Mouse (Mus musculus) neural tube, embryonic 15.5 days (tissue): ENCODE data around the gene Evx1. TPM values are rescaled to one million over a fixed set of nuclear protein-coding genes. Genes with fewer than 3 reads are reported as not detected.

Source experiments
- ATAC-seq: fragments of 200-750 bp; cut with Nextera tagmentation; 2 replicates; pipeline ENCODE4 v1.8.0; 2017; ENCODE audit warnings: mild to moderate bottlenecking, moderate TSS enrichment, moderate library complexity; ENCODE audit not compliant: low FRiP score
- H3K27ac ChIP-seq: fragments of 300-500 bp; sonication (generic); replicated peaks from 2 replicates; pipeline ENCODE4 v1.5.1; 2015; ENCODE audit warnings: mild to moderate bottlenecking, inconsistent platforms
- H3K27me3 ChIP-seq: fragments of 300-500 bp; sonication (generic); replicated peaks from 2 replicates; pipeline ENCODE4 v1.6.1; 2015; ENCODE audit warnings: inconsistent platforms
- H3K36me3 ChIP-seq: fragments of 300-500 bp; sonication (generic); 2 replicates; pipeline ENCODE4 v1.6.1; 2015; ENCODE audit warnings: inconsistent platforms
- H3K4me1 ChIP-seq: fragments of 300-500 bp; sonication (generic); 2 replicates; pipeline ENCODE4 v1.6.1; 2015; ENCODE audit warnings: inconsistent platforms
- H3K4me2 ChIP-seq: fragments of 300-500 bp; sonication (generic); 2 replicates; pipeline ENCODE4 v1.6.1; 2015; ENCODE audit warnings: inconsistent platforms, mild to moderate bottlenecking, moderate library complexity
- H3K4me3 ChIP-seq: fragments of 300-500 bp; sonication (generic); replicated peaks from 2 replicates; pipeline ENCODE4 v1.5.1; 2015; ENCODE audit warnings: mild to moderate bottlenecking, inconsistent platforms
- H3K9ac ChIP-seq: fragments of 300-500 bp; sonication (generic); replicated peaks from 2 replicates; pipeline ENCODE4 v1.6.1; 2015; ENCODE audit warnings: mild to moderate bottlenecking, inconsistent platforms
- H3K9me3 ChIP-seq: fragments of 300-500 bp; sonication (generic); replicated peaks from 2 replicates; pipeline ENCODE4 v1.6.1; 2016; ENCODE audit warnings: inconsistent platforms
- WGBS: fragments of 180-500 bp; shearing (Covaris S2); methylation state at CpG from one replicate; pipeline ENCODE4 v1.1.7; 2015; ENCODE audit warnings: mixed read lengths; 5-methylcytosine and 5-hydroxymethylcytosine counted together
- polyA plus RNA-seq: library from polyadenylated mRNA; unstranded; fragments of >200 nt; fragmentation: Nextera tagmentation; extraction: Ambion mirVana; gene quantifications from 2 replicates; pipeline ENCODE4 v1.2.1, GENCODE M21; 2015

Evx1 gene
- polyA plus RNA-seq, 1 experiment from 2014 or later, result 1.9 TPM

DNA sequence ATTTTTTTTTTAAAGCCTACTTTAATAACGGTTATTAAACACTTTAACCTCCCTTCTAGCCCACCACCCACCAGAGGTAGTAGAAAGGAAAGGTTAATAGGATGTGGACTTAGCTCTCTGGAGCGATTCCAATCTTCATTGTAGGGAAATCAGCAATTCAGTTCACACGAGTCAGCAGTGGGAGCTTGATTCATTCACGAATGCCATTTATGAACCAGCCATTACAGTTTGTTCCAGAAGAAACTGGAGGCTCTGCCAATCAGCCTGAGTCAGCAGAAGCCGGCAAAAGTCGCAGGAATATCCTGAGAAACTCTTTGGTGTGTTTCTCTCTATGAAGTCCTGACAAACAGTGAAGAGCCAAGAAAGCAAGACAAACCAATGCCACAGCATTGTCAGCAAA lies 18.7 kb upstream of the Evx1 start:
- no peaks in the 10 kb centered on the region for H3K36me3 ChIP-seq
- no peak overlapping the region for H3K4me2 ChIP-seq
- peaks cover 70% of the 10 kb centered on the region for H3K27me3 ChIP-seq
- 69% methylated on average over 6 of the region's 6 CpGs for WGBS
- H3K27ac ChIP-seq, result no peak overlapping the region
- H3K9me3 ChIP-seq, result no peaks in the 10 kb centered on the region
- no peak overlapping the region for H3K9ac ChIP-seq
- peaks cover 7% of the 10 kb centered on the region for H3K4me1 ChIP-seq
- no peak for ATAC-seq
- H3K4me3 ChIP-seq, result no peak overlapping the region

DNA sequence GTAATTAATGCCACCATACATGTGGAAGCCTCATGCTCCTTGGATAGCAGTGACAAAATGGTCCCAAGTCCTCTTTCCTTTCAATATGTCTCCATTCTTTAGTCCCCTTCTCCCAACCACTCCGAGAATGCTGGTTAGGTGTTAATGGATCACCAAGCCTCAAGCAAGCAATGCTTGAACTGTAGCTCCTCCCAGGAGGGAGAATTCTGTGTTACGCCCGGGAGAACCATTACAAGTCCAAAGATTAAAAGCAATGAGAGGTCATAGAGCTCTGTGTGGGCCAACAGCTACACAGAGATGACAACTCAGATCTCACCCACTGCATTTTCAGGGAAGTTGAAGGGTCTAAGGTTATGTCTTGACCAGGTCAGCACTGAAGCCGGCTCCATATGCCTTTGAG lies 14.8 kb upstream of the Evx1 start:
- Histone ChIP-seq H3K36me3 (no peaks in the 10 kb centered on the region), H3K27me3 (peaks cover 58% of the 10 kb centered on the region), H3K4me2 (no peak overlapping the region), H3K9ac (no peak overlapping the region), H3K27ac (no peak overlapping the region), H3K4me3 (no peak overlapping the region), H3K4me1 (no peaks in the 10 kb centered on the region), H3K9me3 (no peaks in the 10 kb centered on the region)
- no peak for ATAC-seq
- WGBS, result 89% methylated on average over 4 of the region's 4 CpGs

DNA sequence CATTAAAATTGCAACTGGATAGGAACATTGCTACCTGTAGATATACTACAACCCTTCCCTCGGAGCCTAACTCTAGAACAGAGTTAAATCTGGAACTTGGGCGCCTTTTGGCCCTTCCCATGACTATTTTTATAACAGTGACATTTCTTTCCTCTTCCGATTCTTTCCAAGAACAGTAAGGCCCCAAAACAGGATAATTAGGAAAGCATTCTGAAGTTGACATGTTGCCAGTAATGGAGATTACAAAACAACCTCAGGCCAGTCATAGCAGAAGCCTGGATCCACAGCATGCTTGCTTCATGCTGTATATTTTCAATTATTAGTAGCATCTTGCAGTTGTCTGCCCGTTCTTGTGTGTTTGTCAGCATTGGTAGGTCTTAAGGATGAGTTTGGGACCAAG lies 12.5 kb upstream of the Evx1 start:
- Histone ChIP-seq H3K36me3 (no peaks in the 10 kb centered on the region), H3K4me1 (peaks cover 3% of the 10 kb centered on the region), H3K9ac (no peak overlapping the region), H3K4me3 (no peak overlapping the region), H3K27ac (no peak overlapping the region), H3K9me3 (no peaks in the 10 kb centered on the region), H3K4me2 (no peak overlapping the region), H3K27me3 (peaks cover 58% of the 10 kb centered on the region)
- 83% methylated on average over 4 of the region's 4 CpGs for WGBS
- ATAC-seq, result no peak

DNA sequence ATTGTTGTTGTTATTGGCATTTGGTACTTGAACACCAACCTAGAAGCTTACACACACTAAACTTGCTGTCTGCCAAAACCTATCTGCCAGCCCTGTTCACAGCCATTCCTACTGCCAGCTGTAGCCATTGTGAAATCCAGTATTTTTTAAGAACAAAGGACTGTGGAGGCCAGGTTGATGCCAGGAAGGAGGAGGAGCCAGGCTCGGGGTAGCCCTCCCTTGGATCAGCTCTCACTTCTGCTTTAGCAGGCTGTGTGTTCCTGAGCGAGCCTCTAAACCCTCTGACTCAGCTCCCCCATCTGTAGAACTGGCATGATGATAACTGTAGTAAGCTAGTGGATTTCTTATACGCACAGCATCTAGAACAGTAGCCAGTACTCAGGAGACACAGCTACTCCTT lies 9.9 kb upstream of the Evx1 start:
- 62% methylated on average over 3 of the region's 3 CpGs for WGBS
- H3K9me3 ChIP-seq, result no peaks in the 10 kb centered on the region
- no peak for ATAC-seq
- H3K27me3 ChIP-seq, result peaks cover 66% of the 10 kb centered on the region
- peaks cover 9% of the 10 kb centered on the region for H3K4me1 ChIP-seq
- no peak overlapping the region for H3K4me2 ChIP-seq
- H3K4me3 ChIP-seq, result no peak overlapping the region
- no peak overlapping the region for H3K9ac ChIP-seq
- no peaks in the 10 kb centered on the region for H3K36me3 ChIP-seq
- no peak overlapping the region for H3K27ac ChIP-seq

DNA sequence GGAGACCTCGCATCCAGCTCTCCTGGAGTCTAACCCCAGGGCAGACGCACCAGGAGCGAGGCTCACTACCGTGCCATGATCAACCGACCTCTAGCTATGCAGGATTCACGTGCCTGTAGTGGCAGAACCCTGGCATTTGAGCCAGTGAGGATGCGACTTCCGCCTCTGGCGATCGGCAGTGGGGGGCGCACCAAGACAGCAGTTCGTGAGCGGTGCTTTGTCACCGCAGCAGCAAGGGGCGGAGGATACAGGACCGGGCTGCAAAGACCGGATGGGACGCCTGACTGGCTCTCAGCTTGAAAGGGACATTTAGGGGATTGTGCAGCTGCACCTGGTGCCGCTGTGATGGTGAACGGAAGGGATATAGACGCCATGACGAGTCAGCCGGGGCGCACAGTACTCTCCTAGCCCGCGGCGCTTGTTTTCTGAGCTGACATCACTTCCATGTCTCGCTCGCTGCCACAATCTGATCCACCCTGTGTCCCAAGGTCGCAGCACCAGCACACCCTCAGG lies 7.4 kb upstream of the Evx1 start:
- H3K4me2 ChIP-seq, result peak overlapping the region; percentile 85
- peaks cover 73% of the 10 kb centered on the region for H3K27me3 ChIP-seq
- under 1% methylated on average over 30 of the region's 30 CpGs for WGBS

DNA sequence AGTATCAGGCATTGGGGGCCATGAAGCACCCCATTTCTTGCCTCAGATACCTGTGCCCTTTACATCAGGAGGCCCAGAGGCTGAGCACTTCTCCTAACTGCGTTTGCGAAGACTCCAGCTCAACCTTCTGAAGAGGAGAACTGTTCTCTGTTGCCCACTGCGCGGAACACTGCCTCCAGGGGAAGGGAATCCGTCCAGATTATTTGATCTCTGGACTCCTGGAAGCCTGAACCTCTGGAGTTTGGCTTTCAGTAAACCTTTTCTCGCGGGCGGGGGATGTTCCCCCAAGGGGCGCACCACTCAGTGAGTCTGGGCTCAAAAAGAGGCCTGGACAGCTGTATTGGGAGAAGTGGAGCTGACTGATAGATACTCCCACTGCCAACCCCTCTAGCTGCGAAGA lies 3.5 kb upstream of the Evx1 start:
- WGBS, result 36% methylated on average over 10 of the region's 10 CpGs
- Histone ChIP-seq H3K9ac (no peak overlapping the region), H3K4me1 (peaks cover 17% of the 10 kb centered on the region), H3K9me3 (no peaks in the 10 kb centered on the region), H3K27ac (no peak overlapping the region), H3K36me3 (no peaks in the 10 kb centered on the region), H3K4me3 (no peak overlapping the region), H3K27me3 (peaks cover 93% of the 10 kb centered on the region), H3K4me2 (no peak overlapping the region)
- ATAC-seq, result no peak

More for the DNA sequence above, 7.4 kb upstream of the Evx1 start:
- H3K4me1 ChIP-seq, result peaks cover 11% of the 10 kb centered on the region
- H3K36me3 ChIP-seq, result no peaks in the 10 kb centered on the region
- no peak overlapping the region for H3K27ac ChIP-seq
- peak overlapping the region; percentile 49 for H3K4me3 ChIP-seq
- ATAC-seq, result peak; percentile 91
- peak overlapping the region; percentile 48 for H3K9ac ChIP-seq
- H3K9me3 ChIP-seq, result no peaks in the 10 kb centered on the region

DNA sequence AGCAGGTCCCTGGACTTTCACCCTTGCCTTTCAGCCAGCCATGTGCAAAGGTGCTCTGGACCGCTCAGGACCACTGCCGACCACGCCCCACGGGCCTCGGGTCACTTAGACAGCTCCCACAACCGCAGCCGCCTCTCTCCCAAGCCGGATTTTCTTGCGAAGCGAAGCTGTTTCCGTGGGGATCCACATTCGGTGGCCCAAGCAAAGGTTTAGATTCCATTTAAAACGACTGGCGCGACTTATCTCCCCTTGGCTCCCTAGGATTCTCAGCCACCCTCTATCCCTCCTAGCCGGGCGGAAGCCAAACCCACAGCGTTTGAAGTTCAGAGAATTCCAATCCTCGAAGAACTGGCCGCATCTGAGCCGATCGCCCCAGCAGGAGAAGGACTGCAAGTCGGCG lies 2.9 kb upstream of the Evx1 start:
- Histone ChIP-seq H3K9me3 (no peaks in the 10 kb centered on the region), H3K9ac (no peak overlapping the region), H3K4me1 (peaks cover 17% of the 10 kb centered on the region), H3K4me2 (no peak overlapping the region), H3K27ac (no peak overlapping the region), H3K36me3 (no peaks in the 10 kb centered on the region), H3K4me3 (no peak overlapping the region), H3K27me3 (peaks cover 94% of the 10 kb centered on the region)
- no peak for ATAC-seq
- 4% methylated on average over 24 of the region's 24 CpGs for WGBS

DNA sequence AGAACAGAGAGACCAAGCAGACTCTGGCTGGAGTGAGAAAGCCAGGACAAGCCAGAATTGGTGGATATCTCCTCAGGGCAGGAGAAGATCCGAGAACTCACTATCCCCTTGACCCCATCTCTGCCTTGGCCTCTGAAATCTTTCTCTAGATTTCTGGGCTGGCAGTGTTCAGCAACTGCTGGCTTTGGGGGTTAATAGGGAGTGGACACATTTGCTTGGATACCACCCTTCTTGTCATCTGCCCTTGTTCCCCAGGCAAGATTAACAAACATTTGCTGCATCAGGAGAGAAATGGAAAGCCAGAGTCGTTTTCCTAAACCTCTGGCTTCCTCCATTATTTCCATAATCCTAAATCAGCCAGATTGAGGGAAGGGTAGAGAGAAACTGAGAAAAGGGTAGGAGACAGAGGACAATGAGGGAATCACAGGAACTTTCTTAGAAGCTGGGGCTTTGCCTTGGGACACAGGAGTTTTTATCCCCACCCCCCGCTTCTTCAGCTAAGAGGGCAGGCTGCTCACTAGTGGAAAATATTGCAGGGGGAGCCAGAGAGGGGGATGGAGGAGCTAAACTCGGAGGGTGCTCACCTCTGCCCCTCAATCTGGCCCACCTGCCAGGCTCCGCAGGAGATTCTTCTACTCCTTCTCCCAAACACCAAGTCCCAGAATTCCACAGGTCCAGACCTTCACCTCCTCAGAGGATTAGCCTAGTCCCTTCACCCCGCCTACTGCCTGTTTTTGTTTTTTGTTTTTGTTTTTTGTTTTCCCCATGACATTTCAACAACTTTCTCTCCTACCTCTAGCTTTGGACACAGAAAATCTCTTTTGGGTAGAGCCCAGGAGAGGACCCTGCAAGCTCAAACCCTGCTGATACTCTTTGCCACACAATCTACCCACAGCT lies 1.4 kb upstream of the Evx1 start:
- Histone ChIP-seq H3K36me3 (no peaks in the 10 kb centered on the region), H3K4me1 (peaks cover 15% of the 10 kb centered on the region), H3K4me2 (no peak overlapping the region), H3K27me3 (peaks cover 93% of the 10 kb centered on the region), H3K9ac (no peak overlapping the region), H3K9me3 (no peaks in the 10 kb centered on the region), H3K27ac (no peak overlapping the region), H3K4me3 (no peak overlapping the region)
- ATAC-seq, result no peak
- 7% methylated on average over 6 of the region's 6 CpGs for WGBS

DNA sequence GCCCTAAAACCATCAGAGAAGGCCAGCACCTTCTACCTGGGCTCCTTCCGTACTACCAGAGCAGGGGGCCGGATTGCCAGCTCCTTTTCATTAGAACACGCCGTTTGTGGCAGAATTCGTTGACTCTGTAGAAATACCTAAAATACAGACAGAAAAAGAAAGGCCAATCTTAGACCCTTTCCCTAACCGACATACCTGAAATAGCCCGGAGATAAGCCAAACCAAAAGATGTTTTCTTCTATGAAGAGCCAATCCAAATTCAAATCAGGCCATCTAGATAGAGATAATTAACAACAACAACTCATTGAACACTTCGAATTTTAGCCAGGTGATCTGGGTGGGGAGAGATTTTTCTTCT lies 761 bp upstream of the Evx1 start:
- H3K4me1 ChIP-seq, result peaks cover 16% of the 10 kb centered on the region
- H3K36me3 ChIP-seq, result no peaks in the 10 kb centered on the region
- H3K27ac ChIP-seq, result no peak overlapping the region
- H3K4me3 ChIP-seq, result no peak overlapping the region
- no peak overlapping the region for H3K4me2 ChIP-seq
- H3K27me3 ChIP-seq, result peaks cover 93% of the 10 kb centered on the region
- WGBS, result 3% methylated on average over 8 of the region's 8 CpGs
- no peak for ATAC-seq
- no peaks in the 10 kb centered on the region for H3K9me3 ChIP-seq
- H3K9ac ChIP-seq, result no peak overlapping the region

DNA sequence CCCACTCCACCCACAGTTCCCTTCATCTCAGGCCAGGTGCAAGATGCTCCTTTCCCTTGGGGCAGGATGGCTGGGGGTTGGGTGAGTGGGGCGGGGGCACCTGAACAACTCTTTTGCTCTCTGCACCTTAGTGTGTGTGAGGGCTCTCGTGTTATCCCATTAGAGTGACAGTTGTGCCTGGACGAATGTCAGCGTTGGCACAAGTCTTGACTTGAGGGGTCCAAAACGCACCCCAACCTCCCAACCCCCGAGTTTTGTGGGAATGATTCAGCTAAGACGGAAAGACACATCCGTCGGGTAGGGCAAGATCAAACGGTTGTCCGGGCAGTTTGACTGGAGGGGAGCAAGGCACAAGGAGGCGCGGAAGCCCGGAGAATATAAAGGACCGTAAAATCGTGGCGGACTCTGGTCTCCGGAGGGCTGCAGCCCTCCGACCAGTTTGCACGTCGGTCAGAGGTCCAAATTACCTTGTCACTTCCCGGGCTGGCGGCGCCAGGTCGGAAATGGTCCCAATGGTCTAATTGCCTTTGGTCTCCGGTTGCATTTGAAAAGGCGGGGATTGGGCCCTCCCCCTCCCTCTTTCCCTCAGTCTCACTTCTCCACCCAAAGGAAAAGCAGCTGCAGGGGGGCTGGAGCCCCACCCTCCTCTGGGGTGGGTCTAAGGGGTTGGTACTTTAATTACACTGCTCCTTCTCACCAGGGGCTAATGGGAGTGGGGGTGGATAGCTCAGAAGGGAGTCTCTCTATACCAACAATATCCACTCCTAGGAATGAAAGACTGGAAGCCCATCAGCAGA lies 1.2 kb downstream of the Evx1 start:
- Histone ChIP-seq H3K9me3 (no peaks in the 10 kb centered on the region), H3K27me3 (peaks cover 93% of the 10 kb centered on the region), H3K36me3 (no peaks in the 10 kb centered on the region), H3K27ac (no peak overlapping the region), H3K9ac (no peak overlapping the region), H3K4me3 (peak overlapping the region; percentile 20; the same call in 1 of the 2 replicates), H3K4me2 (peak overlapping the region; percentile 20), H3K4me1 (peaks cover 16% of the 10 kb centered on the region)
- no peak for ATAC-seq
- WGBS, result 1% methylated on average over 27 of the region's 27 CpGs

DNA sequence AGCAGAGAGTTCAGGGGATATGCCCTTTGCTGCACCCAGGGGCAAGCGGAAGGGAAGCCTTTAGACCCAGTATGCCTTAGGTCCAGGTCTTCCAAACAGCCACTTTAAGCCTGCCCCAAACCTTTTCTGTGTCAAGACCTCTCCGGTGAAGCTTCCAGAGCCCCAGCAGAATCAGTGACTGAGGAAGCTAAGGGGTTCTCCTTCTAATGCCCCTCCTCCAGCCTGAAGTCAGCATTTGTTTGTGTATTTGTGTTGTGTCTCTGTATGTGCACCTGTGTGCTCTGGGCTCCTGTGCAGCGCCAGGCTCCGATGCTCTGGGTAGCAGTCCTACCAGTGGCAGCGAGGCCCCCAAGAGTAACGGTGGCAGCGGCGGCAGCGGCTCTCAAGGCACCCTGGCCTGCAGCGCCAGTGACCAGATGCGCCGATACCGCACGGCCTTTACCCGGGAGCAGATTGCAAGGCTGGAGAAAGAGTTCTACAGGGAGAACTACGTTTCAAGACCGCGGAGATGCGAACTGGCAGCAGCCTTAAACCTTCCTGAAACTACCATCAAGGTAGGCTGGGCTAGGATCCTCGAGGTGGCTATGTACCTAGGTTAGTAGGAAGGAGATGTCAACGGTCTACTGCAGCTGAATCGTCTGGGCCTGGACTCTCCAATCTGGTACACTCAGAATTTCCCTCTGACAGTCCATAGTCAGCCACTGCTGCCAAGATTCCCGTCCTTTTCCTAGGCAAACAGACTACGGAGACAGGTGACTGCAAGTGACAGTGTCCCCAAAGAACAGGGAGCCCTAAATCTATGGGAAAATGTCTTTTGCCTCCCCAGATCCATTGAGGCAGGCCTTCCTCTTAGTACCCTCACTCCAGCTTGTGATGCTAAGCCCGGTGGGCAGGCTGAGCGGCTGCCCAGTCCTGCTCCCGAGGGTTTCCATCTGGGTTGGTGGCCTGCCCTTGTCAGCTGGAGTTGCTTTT lies 2.4 kb downstream of the Evx1 start:
- Histone ChIP-seq H3K36me3 (no peaks in the 10 kb centered on the region), H3K4me2 (peak overlapping the region; percentile 49), H3K4me1 (peaks cover 14% of the 10 kb centered on the region), H3K27me3 (peaks cover 92% of the 10 kb centered on the region), H3K27ac (no peak overlapping the region), H3K4me3 (no peak overlapping the region), H3K9ac (no peak overlapping the region), H3K9me3 (no peaks in the 10 kb centered on the region)
- 6% methylated on average over 27 of the region's 27 CpGs for WGBS
- no peak for ATAC-seq
